Mouse (Mus musculus): Measurements from ENCODE around the gene Btbd6. TPM values are rescaled to one million over a fixed set of nuclear protein-coding genes. Genes with fewer than 3 reads are reported as not detected.

The Btbd6 gene
- 10 to 100 TPM; 55.3 to 61.7 (median 58.9) TPM for total RNA-seq (2022)

DNA sequence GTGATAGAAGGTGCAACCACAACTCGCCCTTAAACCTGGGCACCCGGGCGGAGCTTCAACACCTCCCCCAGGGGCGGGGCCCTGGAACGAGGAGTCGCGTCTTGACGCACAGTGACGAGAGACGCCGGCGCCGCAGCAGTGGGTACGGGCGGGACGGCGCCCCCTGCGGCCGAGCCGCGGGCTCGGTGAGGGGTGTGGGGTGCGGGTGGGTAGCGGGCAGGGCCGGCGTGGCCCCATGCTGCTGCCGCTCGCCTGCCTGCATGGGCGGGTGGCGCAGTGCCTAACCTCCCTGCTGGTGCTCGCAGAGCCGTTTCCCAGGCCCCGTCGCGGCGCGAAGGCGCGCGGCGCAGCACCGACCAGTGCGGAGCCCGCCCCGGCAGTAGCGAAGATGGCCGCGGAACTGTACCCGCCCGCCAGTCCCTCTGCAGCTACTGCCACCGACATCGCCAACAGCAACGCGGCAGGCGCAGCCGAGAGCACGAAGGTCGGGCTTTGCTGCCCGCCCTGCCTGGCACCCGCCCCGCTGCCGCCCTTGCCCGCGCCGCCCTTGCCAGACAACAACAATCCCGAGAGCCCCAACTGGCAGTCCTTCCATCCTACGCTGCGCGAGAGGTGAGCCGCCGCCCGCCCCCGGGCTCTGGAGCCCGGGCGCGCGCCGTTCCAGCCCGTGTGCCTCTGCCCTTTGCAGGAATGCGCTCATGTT lies at the start of gene Btbd6:
Gene Btbd6 (plus strand): TSS at position 112 of the 703 bp plus-strand sequence.
- peak; percentile 84 to 85 for DNase-seq (ENCODE audit: low spot score in 2 of 2)

DNA sequence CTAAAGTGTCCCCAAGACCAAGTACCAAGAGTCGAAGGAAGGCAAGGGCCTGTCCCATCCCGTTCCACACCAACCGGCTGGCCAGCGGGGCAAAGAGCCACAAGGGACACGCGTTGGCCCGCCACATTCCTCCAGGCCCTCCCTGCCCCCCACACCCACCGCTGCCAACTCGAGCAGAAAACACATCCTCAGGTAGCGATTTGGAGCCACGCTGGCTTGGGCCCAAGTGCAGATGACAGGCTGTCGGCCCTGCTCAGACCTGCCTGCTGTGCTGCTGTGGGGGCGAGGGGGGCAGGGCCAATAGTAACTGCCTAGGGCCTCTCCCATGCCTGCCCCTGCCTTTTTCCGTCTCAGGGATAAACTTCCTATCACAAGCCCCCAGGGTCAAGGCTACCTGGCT lies 49.0 kb upstream of the Btbd6 start:
- no peak for DNase-seq (ENCODE audit: low spot score in 2 of 2)

DNA sequence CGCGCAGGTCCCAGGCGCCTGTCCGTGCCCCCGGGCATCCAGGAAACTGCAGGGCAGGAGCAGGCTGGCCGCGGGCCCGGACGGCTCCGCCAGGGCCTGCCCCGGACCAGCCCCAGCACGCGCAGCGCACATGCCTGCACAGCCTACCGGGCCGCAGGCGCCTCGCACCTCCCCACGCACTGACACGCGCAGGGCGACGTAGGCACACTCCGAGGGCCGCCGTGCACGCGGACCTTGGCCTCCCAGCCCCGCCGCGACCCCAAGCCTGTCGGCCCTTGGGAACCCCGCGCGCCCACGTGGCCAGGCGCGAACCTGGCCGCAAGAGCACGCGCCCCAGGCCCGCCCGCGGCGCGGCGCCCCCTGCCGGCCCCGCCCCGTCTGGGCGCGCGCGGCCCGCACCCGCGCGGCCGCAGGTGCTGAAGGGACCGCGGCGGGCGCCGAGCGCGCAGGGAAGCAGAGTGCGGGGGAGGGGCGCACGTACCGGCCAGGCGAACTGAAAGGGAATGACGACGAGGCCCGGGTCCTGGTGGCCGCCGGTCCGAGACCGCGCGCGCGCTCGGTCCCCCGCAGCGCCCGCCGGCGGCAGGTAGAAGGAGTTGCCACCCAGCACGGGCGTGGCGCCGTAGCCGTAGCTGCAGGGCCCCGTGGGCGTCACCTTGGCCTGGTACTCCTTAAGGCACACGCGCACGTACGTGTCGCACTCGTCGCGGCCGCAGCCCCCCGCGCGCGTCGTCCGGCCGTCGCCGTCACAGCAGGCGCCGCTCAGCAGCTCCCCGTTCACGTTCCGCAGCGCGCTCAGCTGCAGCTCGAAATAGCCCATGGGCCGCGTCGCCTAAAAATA lies 47.7 kb upstream of the Btbd6 start:
- peak in 1 of 2 experiments; percentile 62 for DNase-seq (ENCODE audit: low spot score in 2 of 2)

DNA sequence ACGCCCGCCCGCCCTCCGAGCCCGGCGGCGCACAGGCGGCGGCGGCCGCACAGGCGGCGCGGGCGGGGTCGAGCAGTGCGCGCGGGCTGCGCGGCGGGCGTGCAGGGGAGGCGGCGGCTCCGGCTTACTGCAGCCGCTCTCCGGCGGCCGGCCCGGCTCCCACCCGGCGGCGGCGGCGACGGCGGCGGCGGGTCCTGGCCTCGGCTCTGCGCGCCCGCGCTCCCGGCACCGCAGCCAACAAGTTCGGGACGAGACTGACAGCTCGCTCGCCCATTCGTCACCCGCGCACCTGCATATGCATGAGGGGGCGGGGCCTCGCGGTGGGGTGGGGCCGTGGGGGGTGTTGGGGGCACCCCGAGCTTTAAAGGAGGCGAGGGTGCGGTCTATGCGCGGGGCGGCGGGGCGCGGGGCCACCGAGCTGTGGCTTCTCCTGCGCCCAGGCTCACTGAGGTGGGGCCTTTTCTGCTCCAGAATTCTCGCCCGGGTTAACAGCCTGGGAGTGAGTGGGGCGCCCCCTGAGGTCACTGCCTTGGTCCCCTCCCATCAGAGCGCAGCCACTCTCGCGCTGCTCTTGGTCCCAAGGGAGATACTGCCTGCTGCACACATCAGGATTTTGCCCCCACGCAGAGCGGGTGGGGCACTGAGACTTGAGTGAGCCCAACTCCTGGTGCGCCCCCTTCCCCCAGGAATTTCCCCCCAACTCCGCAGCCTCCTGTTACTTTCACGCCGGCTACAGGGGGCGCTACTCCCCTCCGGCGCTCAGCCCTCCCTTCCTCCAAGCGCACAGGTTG lies 46.5 kb upstream of the Btbd6 start, which contains the start of gene Jag2:
Gene Jag2 (minus strand): TSS at position 215 of the 791 bp plus-strand sequence.
- DNase-seq (ENCODE audit: low spot score in 2 of 2), result peak in 1 of 2 experiments; percentile 69

DNA sequence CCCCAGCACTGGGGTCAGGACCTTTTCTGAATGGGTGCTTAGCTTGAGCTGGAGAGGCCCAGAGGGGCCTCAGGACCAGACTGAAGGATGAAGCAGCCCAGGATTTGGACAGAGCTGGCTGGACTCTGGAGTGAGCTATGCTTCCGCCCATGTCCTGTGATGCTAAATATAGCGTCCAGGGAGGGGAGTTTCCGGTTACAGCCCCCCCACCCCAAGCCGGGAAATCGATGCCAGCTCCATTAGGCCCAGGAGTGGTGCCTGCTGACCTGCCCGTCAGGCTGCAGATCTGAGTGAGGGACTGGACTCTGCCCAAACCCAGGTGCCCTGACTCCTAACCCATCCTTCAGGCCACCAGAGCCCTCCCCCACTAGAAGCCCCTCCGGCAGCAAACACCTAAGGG lies 43.6 kb upstream of the Btbd6 start:
- no peak for DNase-seq (ENCODE audit: low spot score in 2 of 2)

DNA sequence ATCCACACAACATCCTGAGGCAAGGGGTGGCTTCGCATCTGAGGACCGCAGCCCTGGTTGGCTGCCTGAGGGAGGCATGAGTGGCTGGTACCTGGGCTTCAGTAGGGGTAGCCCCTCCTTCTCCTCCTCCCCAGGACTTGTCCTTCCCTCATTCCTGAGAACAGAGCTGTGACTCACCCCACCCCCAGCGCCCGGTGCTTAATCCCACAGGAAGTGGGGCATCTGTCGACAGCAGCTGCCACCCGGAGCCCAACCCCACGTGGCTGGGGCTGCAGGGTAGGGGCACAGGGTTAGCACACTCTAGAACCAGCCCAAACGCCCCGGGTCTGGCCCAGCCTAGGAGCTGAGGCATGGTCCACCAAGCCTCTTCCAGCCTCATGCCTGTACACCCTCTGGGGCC lies 38.4 kb upstream of the Btbd6 start:
- no peak for DNase-seq (ENCODE audit: low spot score in 2 of 2)

DNA sequence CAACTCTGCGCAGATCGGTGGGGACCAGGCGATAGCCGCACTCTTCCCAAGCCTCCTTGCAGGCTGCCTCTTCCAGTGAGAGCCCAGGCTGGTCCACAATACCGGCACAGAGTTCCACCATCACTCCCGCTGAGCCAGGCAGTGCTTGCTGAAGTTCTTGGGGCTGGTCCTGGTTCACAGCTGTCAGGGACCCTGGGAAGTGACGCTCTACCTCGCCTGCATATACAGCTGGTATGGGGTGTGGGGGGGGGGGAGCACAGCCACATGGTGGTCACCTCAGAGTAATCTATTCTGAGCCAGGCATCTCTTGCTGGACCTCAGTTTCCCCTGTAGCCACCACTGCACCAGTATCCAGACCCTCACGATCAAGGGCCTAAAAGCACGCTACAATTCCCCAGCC lies 37.9 kb upstream of the Btbd6 start:
- DNase-seq (ENCODE audit: low spot score in 2 of 2), result no peak

DNA sequence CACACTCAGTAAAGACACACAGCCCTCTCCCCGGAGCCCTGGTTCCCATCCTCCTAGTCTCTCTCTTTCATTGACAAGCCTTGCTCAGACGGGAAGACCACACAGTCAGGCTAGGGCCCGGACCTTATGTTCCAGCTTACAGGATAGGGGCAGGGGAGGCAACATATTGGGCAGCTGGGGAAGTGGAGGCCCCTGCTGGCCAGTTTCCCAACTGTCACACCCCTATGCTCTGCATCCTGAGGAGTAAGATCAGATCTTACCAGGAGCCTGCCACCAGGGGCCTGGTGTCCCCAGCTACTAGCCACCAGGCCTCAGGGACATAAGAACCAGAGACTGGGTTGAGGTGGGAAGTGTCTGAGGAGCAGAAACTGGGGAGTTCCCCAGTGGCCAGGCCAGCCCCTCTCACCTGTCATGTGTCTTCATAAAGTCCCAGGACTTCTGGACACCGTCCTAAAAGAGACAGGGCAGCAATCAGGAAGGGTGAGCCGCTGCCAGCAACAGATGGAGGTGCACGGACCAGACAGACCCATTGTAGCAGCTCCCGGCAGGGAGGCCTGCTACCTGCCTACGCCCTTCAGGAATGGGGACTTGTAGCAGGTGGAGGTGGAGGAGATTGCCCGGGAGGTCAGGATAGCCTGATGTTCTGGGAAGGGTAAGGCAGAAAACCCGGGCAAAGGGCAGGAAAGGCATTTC lies 37.3 kb upstream of the Btbd6 start:
- no peak for DNase-seq (ENCODE audit: low spot score in 2 of 2)

DNA sequence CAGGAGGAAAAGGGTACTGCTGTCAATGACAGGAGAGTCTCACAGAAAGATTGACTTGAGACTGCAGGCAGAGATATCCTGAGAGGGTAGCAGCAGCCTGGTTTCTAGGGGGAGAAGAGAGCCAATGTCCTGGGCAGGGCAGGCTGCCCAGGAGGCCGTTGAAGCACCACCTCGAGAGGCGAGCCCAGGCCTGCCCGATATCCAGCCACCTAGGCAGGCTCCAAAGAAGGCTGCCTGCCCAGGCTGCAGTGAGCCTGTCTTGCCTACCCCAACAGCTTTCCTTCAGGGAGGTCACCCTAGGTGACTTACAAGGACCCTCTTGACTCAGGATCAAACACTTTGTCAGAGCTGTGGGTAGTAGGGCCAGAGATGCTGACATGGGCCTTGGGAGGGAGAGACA lies 36.0 kb upstream of the Btbd6 start:
- no peak for DNase-seq (ENCODE audit: low spot score in 2 of 2)

DNA sequence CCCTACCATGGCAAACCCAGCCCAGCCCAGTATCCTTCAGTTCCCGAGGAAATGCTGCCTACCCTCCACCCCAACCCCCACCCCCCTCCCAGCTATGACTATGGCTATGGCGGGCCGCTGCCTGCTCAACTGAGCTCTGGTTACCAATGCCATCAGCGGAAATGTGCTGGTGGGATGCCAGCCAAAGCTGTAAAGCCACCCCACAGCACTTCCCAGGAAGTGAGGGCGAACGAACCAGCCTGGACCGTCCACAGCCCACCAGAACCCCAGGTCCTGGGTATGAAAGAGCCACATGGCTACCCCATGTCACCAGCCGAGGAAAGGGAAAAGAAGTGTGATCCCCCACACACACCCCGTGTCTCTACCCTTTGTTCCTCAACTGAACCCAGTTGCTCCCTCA lies 35.6 kb upstream of the Btbd6 start:
- DNase-seq (ENCODE audit: low spot score in 2 of 2), result no peak

DNA sequence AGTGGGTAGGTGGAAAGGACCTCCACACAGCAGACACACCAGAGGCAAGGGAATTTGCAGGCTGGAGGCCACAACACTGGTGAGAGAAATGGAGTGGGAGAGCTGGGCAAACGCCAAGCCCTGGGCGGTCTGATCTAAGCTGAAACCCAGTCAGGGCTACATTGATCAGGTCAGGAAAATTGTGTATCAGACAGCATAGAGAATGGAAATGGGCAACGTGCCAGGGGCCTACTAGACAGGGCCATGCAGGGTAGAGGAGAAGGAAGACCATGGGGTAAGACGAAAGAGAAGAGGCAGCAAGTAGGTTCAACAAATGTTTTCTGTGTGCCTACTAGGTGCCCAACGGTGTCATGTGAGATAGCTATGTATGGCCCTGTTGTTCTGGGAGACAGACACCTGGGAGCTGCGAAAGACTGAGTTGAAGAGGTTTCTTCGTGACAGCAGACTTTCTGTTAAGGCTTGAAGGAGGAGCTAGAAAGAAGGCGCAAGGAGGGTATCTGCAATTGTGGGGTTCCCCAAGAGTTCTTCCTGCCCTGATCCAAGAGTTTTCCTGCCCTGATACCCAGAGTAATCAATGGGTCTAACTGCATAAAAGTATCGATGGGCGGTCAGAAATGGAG lies 35.0 kb upstream of the Btbd6 start:
- no peak for DNase-seq (ENCODE audit: low spot score in 2 of 2)

DNA sequence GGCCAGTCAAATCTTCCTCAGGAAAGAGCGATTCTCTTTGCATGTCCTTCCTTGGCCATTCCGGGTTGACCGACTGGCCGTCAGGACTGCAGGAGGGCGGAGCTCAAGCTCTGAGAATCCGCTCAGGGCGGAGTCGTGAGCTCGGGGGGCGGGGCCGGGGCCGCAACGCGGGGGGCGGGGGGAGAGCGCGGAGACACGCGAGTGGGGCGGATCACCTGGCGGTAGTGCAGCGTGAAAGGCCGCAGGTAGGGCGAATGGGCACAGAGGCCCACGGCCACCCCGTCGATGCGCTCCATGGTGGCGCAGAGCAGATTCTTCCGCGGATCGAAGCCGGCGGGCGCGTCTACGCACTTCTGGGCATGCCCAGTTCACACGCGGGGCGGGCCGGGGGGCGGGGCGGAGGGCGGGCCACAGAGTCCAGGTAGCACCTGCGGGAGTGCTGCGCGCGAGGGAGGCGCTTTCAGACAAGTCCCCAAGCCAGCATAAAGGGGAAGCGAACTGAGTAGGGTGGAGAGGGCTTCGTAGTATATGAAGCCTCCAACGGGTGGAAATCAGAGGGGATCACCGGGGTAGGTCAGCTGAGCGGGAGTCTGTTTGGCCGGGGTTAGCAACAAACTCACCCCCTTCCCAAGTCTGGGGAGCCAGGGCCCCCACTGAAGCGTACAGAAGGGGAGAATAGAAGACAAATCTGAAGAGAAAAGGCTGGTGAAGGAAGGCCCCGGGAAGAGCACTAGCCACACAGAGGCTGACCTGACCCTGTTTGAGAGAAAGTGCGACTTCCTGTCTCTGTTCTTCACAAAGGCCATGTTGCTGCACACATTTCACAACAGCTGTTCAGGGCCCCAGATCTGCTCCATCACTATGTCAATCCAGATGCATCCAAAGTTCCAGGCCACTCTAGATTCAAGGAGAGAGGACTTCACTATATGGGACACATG lies 34.2 kb upstream of the Btbd6 start, which contains the start of gene Nudt14:
Gene Nudt14 (minus strand): TSS at position 349 of the 938 bp plus-strand sequence.
- DNase-seq (ENCODE audit: low spot score in 2 of 2), result peak in 1 of 2 experiments; percentile 54

DNA sequence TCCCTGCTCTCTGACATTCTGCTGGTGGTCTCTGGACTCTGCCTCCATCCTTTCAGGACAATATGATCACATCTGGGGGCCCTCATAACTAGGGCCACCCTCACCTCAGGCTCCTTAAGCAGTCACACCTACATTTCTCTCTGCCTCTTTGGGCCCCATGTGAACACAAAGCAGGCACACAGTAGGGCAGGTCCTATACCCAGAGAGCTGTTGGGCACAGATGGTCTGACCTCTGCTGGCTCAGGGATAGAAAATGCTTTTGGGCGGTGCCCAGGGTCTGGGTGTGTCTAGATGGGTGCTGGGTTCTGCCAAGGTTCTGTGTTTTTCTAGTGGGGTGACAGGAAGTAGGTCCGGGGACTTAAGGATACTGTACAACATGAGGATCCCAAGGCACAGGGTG lies 32.6 kb upstream of the Btbd6 start:
- no peak for DNase-seq (ENCODE audit: low spot score in 2 of 2)

DNA sequence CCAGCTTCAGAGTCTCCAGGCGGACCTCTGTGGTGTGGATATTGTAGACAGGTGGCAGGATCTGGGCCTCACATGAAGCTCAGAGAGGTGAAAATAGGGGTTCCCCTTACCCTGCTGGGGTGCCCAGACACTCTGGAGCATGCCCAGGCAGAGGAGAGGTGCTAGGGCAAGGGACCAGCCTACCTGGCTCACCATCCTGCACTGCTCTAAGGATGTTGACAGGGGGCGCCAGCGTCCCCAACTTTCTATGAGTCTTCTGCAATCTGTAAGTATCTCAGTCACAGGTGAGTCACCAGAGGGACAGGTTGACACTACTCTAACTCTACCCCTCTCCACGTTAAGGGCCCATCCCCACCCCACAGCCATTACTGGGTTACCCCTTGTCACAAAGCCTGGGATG lies 29.0 kb upstream of the Btbd6 start:
- DNase-seq (ENCODE audit: low spot score in 2 of 2), result no peak

DNA sequence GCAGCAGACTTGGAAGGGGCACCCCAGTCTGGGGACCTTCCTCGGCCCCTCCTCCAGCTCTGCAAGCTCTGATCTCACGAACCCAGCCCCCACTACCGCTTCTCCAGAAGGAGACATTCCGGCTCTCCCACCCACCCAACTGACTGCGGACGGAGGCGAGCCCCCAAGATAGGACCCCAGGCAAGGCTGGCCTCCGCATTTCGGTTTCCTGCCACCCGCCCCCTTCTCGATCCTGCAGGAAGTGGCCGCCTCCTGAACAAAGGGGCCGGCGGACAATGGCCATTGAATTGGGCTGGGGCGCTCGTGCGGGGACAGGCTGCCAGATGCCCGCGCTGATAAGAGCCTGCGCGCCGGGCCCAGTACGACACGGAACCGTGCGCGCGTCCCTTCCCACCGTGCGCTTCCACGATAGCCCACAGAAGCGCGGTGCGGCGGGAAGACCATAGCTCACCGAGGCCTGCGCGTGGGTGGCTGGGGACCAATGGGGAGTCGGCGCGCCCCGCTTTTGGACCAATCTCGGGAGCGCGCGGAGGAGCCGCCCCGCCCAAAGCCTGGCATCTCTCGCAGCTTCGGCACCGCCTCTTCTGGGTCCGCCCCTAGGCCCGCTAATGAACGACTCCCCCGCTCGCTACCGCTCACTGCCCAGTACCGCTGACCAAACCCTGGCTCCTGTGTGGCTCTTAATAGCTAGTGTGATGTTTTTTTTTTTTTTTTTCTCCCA lies 26.1 kb upstream of the Btbd6 start:
- DNase-seq (ENCODE audit: low spot score in 2 of 2), result peak; percentile 91 to 94

DNA sequence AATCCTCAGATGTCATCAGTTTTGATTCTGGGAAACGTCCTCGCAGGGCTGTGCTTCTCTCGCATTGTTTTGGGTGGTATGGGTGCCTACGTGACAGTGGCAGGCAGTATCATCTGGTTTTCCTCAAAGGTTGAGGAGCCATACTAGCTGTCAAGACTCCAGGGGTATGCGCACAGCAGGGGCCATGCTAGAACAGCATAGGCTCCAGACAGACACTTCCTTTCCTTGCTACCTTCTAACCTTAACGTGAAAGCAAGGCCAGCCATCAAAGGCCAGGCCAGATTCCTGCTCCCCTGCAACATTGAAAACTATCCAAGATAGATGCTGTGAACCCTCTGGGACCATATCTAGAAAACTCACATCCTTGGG lies 25.5 kb upstream of the Btbd6 start:
- DNase-seq (ENCODE audit: low spot score in 2 of 2), result no peak

DNA sequence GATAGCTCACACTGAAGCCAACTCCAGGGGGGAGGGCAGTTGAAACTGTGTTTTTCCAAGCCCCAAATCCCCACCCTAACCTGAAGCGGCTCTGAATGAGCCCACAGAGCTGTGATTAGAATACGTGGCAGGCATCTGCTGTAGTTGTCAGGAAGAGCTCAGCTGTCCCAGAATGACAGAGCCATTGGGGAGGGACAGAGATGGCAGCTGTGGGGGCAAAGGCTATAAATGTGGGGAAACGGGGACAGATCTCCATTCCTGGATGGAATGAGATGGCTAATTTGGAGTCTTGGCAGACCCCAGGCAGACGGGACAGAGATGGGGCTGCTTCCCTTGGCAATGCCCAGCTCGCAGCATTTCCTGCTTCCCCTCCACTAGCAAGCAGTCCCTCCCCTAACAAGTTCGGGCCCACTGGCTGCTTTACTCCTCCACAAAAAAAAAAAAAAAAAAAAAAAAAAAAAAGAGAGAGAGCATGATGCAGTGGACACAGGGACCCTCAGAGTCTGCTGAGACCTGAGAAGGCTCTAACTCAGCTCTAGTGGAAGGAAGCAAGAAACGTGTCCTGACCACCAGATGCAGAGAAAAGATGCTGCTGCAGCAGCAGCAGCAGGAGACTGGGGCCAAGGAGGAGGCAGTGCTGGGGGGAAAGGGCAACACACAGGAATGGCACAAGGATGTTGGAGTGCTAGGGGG lies 25.0 kb upstream of the Btbd6 start:
- DNase-seq (ENCODE audit: low spot score in 2 of 2), result no peak

DNA sequence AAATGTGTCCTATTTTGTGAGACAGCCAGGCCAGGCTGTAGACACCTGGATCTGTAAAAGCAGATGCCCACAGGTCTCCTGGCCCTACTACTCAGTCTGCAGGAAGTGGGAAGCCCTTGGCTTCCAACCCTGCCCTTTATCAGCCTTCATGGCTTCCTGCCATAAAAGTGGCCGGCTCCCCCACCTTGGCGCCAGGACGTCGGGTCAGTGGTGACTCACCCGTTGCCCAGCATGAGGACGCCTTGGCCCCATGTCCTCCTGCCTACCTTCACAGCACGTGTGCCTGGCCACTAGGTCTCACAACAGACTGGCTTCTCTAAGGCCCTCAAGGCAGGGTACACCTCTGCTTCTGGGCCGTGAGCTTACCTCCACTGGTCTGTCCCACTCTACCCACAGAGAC lies 23.8 kb upstream of the Btbd6 start:
- no peak for DNase-seq (ENCODE audit: low spot score in 2 of 2)

All from layer of hippocampus, adult 8-10 months (tissue).